Mouse (Mus musculus) liver, embryonic 15.5 days (tissue): ENCODE measurements at regions not wholly inside any gene's neighbourhood (a gene's known extent, or its start where the extent isn't known, plus 50 kb on each side); places are given as distances from the start of the nearest gene placed in this dataset.

Experiments used
- ATAC-seq: fragments of 200-750 bp; cut with Nextera tagmentation; 2 replicates; pipeline ENCODE4 v1.8.0; 2017; ENCODE audit warnings: moderate number of reproducible peaks, mild to moderate bottlenecking, moderate library complexity; ENCODE audit not compliant: insufficient read depth
- H3K27ac ChIP-seq: fragments of 300-500 bp; sonication (generic); replicated peaks from 2 replicates; pipeline ENCODE4 v1.5.1; 2015; ENCODE audit warnings: mild to moderate bottlenecking, inconsistent platforms
- H3K27me3 ChIP-seq: fragments of 300-500 bp; sonication (generic); 2 replicates; pipeline ENCODE4 v1.6.1; 2015; ENCODE audit warnings: mild to moderate bottlenecking, inconsistent platforms
- H3K36me3 ChIP-seq: fragments of 300-500 bp; sonication (generic); replicated peaks from 2 replicates; pipeline ENCODE4 v1.6.1; 2015; ENCODE audit warnings: moderate library complexity, mild to moderate bottlenecking, inconsistent platforms
- H3K4me1 ChIP-seq: fragments of 300-500 bp; sonication (generic); replicated peaks from 2 replicates; pipeline ENCODE4 v1.6.1; 2015; ENCODE audit warnings: inconsistent platforms
- H3K4me2 ChIP-seq: fragments of 300-500 bp; sonication (generic); 2 replicates; pipeline ENCODE4 v1.6.1; 2015; ENCODE audit warnings: moderate library complexity, mild to moderate bottlenecking, inconsistent platforms
- H3K4me3 ChIP-seq: fragments of 300-500 bp; sonication (generic); replicated peaks from 2 replicates; pipeline ENCODE4 v1.5.1; 2015; ENCODE audit warnings: mild to moderate bottlenecking, inconsistent platforms
- H3K9ac ChIP-seq: fragments of 300-500 bp; sonication (generic); 2 replicates; pipeline ENCODE4 v1.6.1; 2015; ENCODE audit warnings: moderate library complexity, mild to moderate bottlenecking, inconsistent platforms
- H3K9me3 ChIP-seq: fragments of 300-500 bp; sonication (generic); replicated peaks from 2 replicates; pipeline ENCODE4 v1.6.1; 2016; ENCODE audit warnings: inconsistent platforms
- WGBS: fragments of 180-500 bp; shearing (Covaris S2); methylation state at CpG from one replicate; pipeline ENCODE4 v1.1.7; 2015; ENCODE audit warnings: mixed read lengths; ENCODE audit not compliant: insufficient replicate concordance; 5-methylcytosine and 5-hydroxymethylcytosine counted together

GRCm38 (mm10) chr13:83826841-83827463, 323.1 kb downstream of the Mef2c start:
- Histone ChIP-seq H3K4me3 (no peak overlapping the region), H3K27me3 (no peaks in the 10 kb centered on the region), H3K36me3 (no peaks in the 10 kb centered on the region), H3K9me3 (no peaks in the 10 kb centered on the region), H3K4me1 (no peaks in the 10 kb centered on the region), H3K4me2 (no peak overlapping the region), H3K27ac (no peak overlapping the region), H3K9ac (no peak overlapping the region)
- WGBS = 62% methylated on average over 4 of the region's 4 CpGs
- no peak for ATAC-seq

DNA sequence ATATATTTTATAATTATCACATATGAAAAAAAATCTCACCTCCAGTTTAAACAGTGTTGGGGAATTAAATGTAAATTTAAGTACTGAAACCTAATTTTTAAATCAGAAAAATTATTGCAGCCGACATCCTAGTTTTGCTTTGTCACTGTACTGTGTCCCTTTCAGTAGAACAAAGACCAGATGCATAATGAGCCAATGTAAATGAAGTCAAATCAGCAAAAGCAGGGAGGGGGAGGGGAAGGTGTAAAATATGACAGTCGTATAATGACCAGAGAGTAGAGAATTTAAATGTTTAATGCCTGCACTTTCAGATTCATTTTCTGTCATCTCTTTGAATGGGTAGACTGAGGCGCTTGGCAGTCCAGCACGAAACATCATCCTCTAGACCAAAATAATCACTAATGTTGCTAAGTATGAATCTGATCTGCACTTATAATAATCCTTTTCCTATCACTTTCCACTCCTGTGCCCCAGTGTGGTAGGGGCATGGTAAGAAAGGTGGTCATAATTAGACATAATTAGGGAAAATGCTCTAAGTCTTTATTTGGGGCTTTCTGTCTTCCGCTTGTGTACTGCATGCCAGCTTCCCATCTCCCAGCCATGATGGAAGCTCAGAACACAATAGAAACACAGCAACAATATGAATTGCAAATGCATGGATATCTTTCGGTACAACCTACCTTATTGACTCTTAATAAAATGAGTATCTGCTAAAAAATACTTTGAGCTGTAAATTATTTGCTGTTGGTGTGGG, 356.0 kb upstream of the Tmem161b start:
- Histone ChIP-seq H3K27ac (no peak overlapping the region), H3K9me3 (no peaks in the 10 kb centered on the region), H3K27me3 (no peaks in the 10 kb centered on the region), H3K4me1 (no peaks in the 10 kb centered on the region), H3K4me3 (no peak overlapping the region), H3K36me3 (no peaks in the 10 kb centered on the region), H3K4me2 (no peak overlapping the region), H3K9ac (no peak overlapping the region)
- 67% methylated on average over 6 of the region's 6 CpGs for WGBS
- no peak for ATAC-seq

DNA sequence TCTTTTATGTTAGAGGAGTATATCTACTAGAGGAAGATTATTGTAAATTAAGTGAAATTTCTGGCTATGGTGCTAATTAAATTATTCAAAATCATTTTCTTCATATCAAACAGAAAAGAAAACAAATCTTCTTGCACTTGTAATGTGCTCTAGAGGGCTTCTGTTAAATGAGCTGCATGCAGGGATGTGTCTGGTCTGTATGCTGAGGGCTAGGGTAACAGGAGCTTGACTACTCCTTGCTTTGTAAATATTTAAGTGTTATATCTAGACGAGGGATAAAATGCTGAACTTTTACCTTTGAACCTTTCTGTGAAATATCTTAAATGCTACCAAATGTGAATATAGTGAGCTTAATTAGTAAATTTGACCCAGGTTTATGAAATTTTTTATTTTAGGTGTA, 354.9 kb upstream of the Tmem161b start:
- H3K9me3 ChIP-seq = no peaks in the 10 kb centered on the region
- H3K4me1 ChIP-seq = no peaks in the 10 kb centered on the region
- no peak overlapping the region for H3K27ac ChIP-seq
- no peak overlapping the region for H3K4me2 ChIP-seq
- no peaks in the 10 kb centered on the region for H3K36me3 ChIP-seq
- no peak for ATAC-seq
- WGBS = 36% methylated on average over 1 of the region's 1 CpGs
- H3K4me3 ChIP-seq = no peak overlapping the region
- no peaks in the 10 kb centered on the region for H3K27me3 ChIP-seq
- H3K9ac ChIP-seq = no peak overlapping the region

GRCm38 (mm10) chr13:83867831-83868473, 354.1 kb upstream of the Tmem161b start:
- Histone ChIP-seq H3K4me3 (no peak overlapping the region), H3K27me3 (no peaks in the 10 kb centered on the region), H3K4me1 (no peaks in the 10 kb centered on the region), H3K9me3 (no peaks in the 10 kb centered on the region), H3K27ac (no peak overlapping the region), H3K36me3 (no peaks in the 10 kb centered on the region), H3K9ac (no peak overlapping the region), H3K4me2 (no peak overlapping the region)
- ATAC-seq = no peak
- 59% methylated on average over 4 of the region's 4 CpGs for WGBS

DNA sequence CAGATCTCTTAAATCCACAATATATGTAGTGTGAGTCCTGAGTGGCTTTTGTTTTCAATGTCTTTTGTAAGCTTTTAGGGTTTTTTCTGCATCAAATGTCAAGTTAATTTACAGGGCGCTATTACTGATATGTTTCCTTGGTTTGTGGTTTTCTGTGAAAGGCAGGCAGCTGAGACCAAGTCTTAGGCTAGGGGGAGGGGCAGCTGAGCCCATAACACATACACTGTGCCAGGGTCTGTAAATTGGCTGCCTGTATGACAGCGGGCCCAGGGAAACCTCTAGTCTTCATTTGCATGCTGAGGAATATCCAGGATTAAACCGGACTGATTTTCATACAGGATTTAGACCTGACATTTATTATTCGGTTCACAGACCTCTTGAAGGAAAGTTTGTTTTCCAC, 353.2 kb upstream of the Tmem161b start:
- Histone ChIP-seq H3K9ac (no peak overlapping the region), H3K36me3 (no peaks in the 10 kb centered on the region), H3K4me2 (no peak overlapping the region), H3K4me3 (no peak overlapping the region), H3K4me1 (no peaks in the 10 kb centered on the region), H3K9me3 (no peaks in the 10 kb centered on the region), H3K27me3 (no peaks in the 10 kb centered on the region), H3K27ac (no peak overlapping the region)
- no peak for ATAC-seq
- 32% methylated on average over 4 of the region's 4 CpGs for WGBS

GRCm38 (mm10) chr13:83872143-83872819, 349.8 kb upstream of the Tmem161b start:
- no peak for ATAC-seq
- H3K4me3 ChIP-seq = no peak overlapping the region
- H3K9ac ChIP-seq = no peak overlapping the region
- no peaks in the 10 kb centered on the region for H3K36me3 ChIP-seq
- H3K27me3 ChIP-seq = no peaks in the 10 kb centered on the region
- no peaks in the 10 kb centered on the region for H3K4me1 ChIP-seq
- no peak overlapping the region for H3K4me2 ChIP-seq
- 52% methylated on average over 3 of the region's 3 CpGs for WGBS
- H3K9me3 ChIP-seq = no peaks in the 10 kb centered on the region
- H3K27ac ChIP-seq = no peak overlapping the region

- H3K27ac ChIP-seq = no peak overlapping the region
- no peak overlapping the region for H3K4me2 ChIP-seq
- H3K9ac ChIP-seq = no peak overlapping the region
- no peaks in the 10 kb centered on the region for H3K9me3 ChIP-seq
- WGBS = 46% methylated on average over 5 of the region's 5 CpGs
- no peak for ATAC-seq
- H3K4me1 ChIP-seq = no peaks in the 10 kb centered on the region
- no peaks in the 10 kb centered on the region for H3K36me3 ChIP-seq
- H3K27me3 ChIP-seq = no peaks in the 10 kb centered on the region
- no peak overlapping the region for H3K4me3 ChIP-seq
Observed at GRCm38 (mm10) chr13:83872887-83873286, 349.2 kb upstream of the Tmem161b start.

GRCm38 (mm10) chr13:83879561-83879960, 342.5 kb upstream of the Tmem161b start:
- no peak overlapping the region for H3K4me2 ChIP-seq
- H3K4me3 ChIP-seq = no peak overlapping the region
- H3K36me3 ChIP-seq = no peaks in the 10 kb centered on the region
- no peak for ATAC-seq
- no peak overlapping the region for H3K9ac ChIP-seq
- 40% methylated on average over 2 of the region's 2 CpGs for WGBS
- H3K27me3 ChIP-seq = no peaks in the 10 kb centered on the region
- no peaks in the 10 kb centered on the region for H3K9me3 ChIP-seq
- no peak overlapping the region for H3K27ac ChIP-seq
- H3K4me1 ChIP-seq = no peaks in the 10 kb centered on the region

GRCm38 (mm10) chr13:83880305-83880704, 341.8 kb upstream of the Tmem161b start:
- Histone ChIP-seq H3K36me3 (no peaks in the 10 kb centered on the region), H3K9me3 (no peaks in the 10 kb centered on the region), H3K4me2 (no peak overlapping the region), H3K4me3 (no peak overlapping the region), H3K27me3 (no peaks in the 10 kb centered on the region), H3K4me1 (no peaks in the 10 kb centered on the region), H3K9ac (no peak overlapping the region), H3K27ac (no peak overlapping the region)
- ATAC-seq = no peak
- WGBS = 55% methylated on average over 2 of the region's 2 CpGs

DNA sequence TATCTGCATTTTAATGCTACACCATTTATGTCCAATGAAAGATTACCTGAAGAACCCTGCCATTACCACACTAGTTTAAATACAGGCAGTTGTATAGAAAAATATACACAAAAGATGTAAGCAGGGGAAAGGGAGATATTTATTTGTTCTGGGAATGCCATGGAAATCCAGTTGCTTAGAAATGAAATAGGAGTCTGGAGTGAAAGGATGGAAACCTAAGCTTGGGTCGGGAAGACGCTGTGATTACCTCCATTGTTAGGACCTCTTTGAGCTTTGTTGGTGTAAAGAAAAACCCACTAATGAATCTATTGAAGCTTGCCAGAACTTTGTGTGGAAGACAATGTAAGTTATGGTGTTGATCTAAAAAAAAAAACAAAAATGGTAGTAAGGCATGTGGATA, 341.3 kb upstream of the Tmem161b start:
- H3K9ac ChIP-seq = no peak overlapping the region
- H3K4me3 ChIP-seq = no peak overlapping the region
- no peaks in the 10 kb centered on the region for H3K27me3 ChIP-seq
- ATAC-seq = no peak
- H3K4me2 ChIP-seq = no peak overlapping the region
- no peaks in the 10 kb centered on the region for H3K4me1 ChIP-seq
- no peaks in the 10 kb centered on the region for H3K36me3 ChIP-seq
- H3K9me3 ChIP-seq = no peaks in the 10 kb centered on the region
- WGBS = 71% methylated on average over 2 of the region's 2 CpGs
- H3K27ac ChIP-seq = no peak overlapping the region

- Histone ChIP-seq H3K9ac (no peak overlapping the region), H3K27ac (no peak overlapping the region), H3K4me2 (no peak overlapping the region), H3K9me3 (no peaks in the 10 kb centered on the region), H3K27me3 (no peaks in the 10 kb centered on the region), H3K4me3 (no peak overlapping the region), H3K36me3 (no peaks in the 10 kb centered on the region), H3K4me1 (no peaks in the 10 kb centered on the region)
- no peak for ATAC-seq
- WGBS = 68% methylated on average over 1 of the region's 1 CpGs
Observed at GRCm38 (mm10) chr13:83882839-83883238, 339.3 kb upstream of the Tmem161b start.
